Mouse (Mus musculus) gastrocnemius, adult 2 months (tissue): ENCODE data around the gene Gpr22. TPM values are rescaled to one million over a fixed set of nuclear protein-coding genes. Genes with fewer than 3 reads are reported as not detected.

Experiments used
- DNase-seq: peaks from one replicate; pipeline ENCODE4 v3.0.0; 2022
- H3K27ac ChIP-seq: fragments of 200-600 bp; 2 replicates; pipeline ENCODE4 v1.8.1; 2022; ENCODE audit warnings: mild to moderate bottlenecking
- H3K4me3 ChIP-seq: fragments of 200-600 bp; 2 replicates; pipeline ENCODE4 v1.8.1; 2022; ENCODE audit warnings: mild to moderate bottlenecking, moderate library complexity
- CTCF ChIP-seq: fragments of 200-600 bp; IDR thresholded peaks from 2 replicates; pipeline ENCODE4 v1.8.1; 2022; ENCODE audit warnings: antibody characterized with exemption, mild to moderate bottlenecking, moderate library complexity
- intact Hi-C: fragments of 180-260 bp; cut with DNase I; formaldehyde crosslinking; loops from one replicate; pipeline ENCODE4 v1.15.1; 2025
- total RNA-seq, 2 experiments: library from RNA; stranded (reverse); gene quantifications; 2 replicates each; pipeline ENCODE4 v1.2.3; 2021

The Gpr22 gene
- total RNA-seq, 2 experiments from 2014 or later: not detected

GRCm38 (mm10) chr12:31712727-31713126 is 1.0 kb downstream of the Gpr22 start:
- Histone ChIP-seq H3K27ac (no peak overlapping the region), H3K4me3 (no peak overlapping the region)
- intact Hi-C loops: loop anchor here (10.0 kb wide), 1 partner anchor 338 kb away; no protein-coding TSS in a partner anchor
- no peak for TF ChIP-seq CTCF
- DNase-seq: no peak

GRCm38 (mm10) chr12:31712233-31712632 is 1.5 kb downstream of the Gpr22 start:
- Histone ChIP-seq H3K27ac (no peak overlapping the region), H3K4me3 (no peak overlapping the region)
- DNase-seq: no peak
- TF ChIP-seq CTCF: no peak
- intact Hi-C loops: loop anchor here (10.0 kb wide), 1 partner anchor 337 kb away; no protein-coding TSS in a partner anchor

- Histone ChIP-seq H3K27ac (no peak overlapping the region), H3K4me3 (no peak overlapping the region)
- DNase-seq: no peak
- intact Hi-C loops: loop anchor here (10.0 kb wide), 1 partner anchor 335 kb away; no protein-coding TSS in a partner anchor
- TF ChIP-seq CTCF: no peak
These were observed 4.1 kb downstream of the Gpr22 start for GRCm38 (mm10) chr12:31709665-31710064.

- Histone ChIP-seq H3K4me3 (no peak overlapping the region), H3K27ac (no peak overlapping the region)
- no peak for TF ChIP-seq CTCF
- no peak for DNase-seq
- intact Hi-C loops: no loop called here
These were observed 6.2 kb downstream of the Gpr22 start for GRCm38 (mm10) chr12:31707531-31707930.

- intact Hi-C loops: no loop called here
- Histone ChIP-seq H3K27ac (no peak overlapping the region), H3K4me3 (no peak overlapping the region)
- DNase-seq: no peak
- no peak for TF ChIP-seq CTCF
These were observed 7.6 kb downstream of the Gpr22 start for GRCm38 (mm10) chr12:31706168-31706567.

GRCm38 (mm10) chr12:31703904-31704303 is 9.8 kb downstream of the Gpr22 start:
- DNase-seq: no peak
- Histone ChIP-seq H3K4me3 (no peak overlapping the region), H3K27ac (no peak overlapping the region)
- intact Hi-C loops: no loop called here
- no peak for TF ChIP-seq CTCF

- intact Hi-C loops: no loop called here
- no peak overlapping the region for H3K4me3 ChIP-seq
- no peak for DNase-seq
- no peak for TF ChIP-seq CTCF
- H3K27ac ChIP-seq: no peak overlapping the region
These were observed 12.3 kb downstream of the Gpr22 start for GRCm38 (mm10) chr12:31701411-31701810.

GRCm38 (mm10) chr12:31700623-31701347 is 13.0 kb downstream of the Gpr22 start:
- H3K4me3 ChIP-seq: no peak overlapping the region
- no peak for TF ChIP-seq CTCF
- DNase-seq: no peak
- no peak overlapping the region for H3K27ac ChIP-seq
- intact Hi-C loops: no loop called here

GRCm38 (mm10) chr12:31693278-31693677 is 20.5 kb downstream of the Gpr22 start:
- intact Hi-C loops: no loop called here
- Histone ChIP-seq H3K4me3 (no peak overlapping the region), H3K27ac (no peak overlapping the region)
- DNase-seq: no peak
- TF ChIP-seq CTCF: no peak

- DNase-seq: no peak
- intact Hi-C loops: no loop called here
- no peak overlapping the region for H3K27ac ChIP-seq
- no peak overlapping the region for H3K4me3 ChIP-seq
- TF ChIP-seq CTCF: no peak
These were observed 27.1 kb downstream of the Gpr22 start for GRCm38 (mm10) chr12:31686679-31687078.

GRCm38 (mm10) chr12:31667187-31667586 is 46.6 kb downstream of the Gpr22 start:
- H3K27ac ChIP-seq: no peak overlapping the region
- TF ChIP-seq CTCF: no peak
- intact Hi-C loops: no loop called here
- no peak for DNase-seq
- no peak overlapping the region for H3K4me3 ChIP-seq

- TF ChIP-seq CTCF: no peak
- DNase-seq: no peak
- Histone ChIP-seq H3K27ac (no peak overlapping the region), H3K4me3 (no peak overlapping the region)
- intact Hi-C loops: no loop called here
These were observed 47.7 kb downstream of the Gpr22 start for GRCm38 (mm10) chr12:31665999-31666398.

Other genes starting within 250 kb of the Gpr22 start
- gene Cbll1, start 214.3 kb downstream of the Gpr22 start, total RNA-seq: 10 to 100 TPM; 12.0 to 12.3 TPM
- not detected for gene Slc26a4, start 154.0 kb downstream of the Gpr22 start, total RNA-seq
- gene Bcap29, start 79.3 kb downstream of the Gpr22 start, total RNA-seq: 10 to 100 TPM; 29.3 to 29.8 TPM
- gene Dus4l, start 59.1 kb downstream of the Gpr22 start, total RNA-seq: 1 to 10 TPM; 3.2 to 5.7 TPM
- 10 to 100 TPM; 29.2 to 31.7 TPM for gene Cog5, start 59.1 kb downstream of the Gpr22 start, total RNA-seq
- 10 to 100 TPM; 60.3 to 74.6 TPM for gene Hbp1, start 236.6 kb upstream of the Gpr22 start, total RNA-seq